Mouse (Mus musculus) layer of hippocampus, postnatal 36 days (tissue): ENCODE results near the gene St6galnac3. TPM values are rescaled to one million over a fixed set of nuclear protein-coding genes. Genes with fewer than 3 reads are reported as not detected.

ENCODE experiments used
- DNase-seq, 2 experiments: peaks; one replicate each; pipeline ENCODE4 v3.0.0; 2022
- total RNA-seq, 2 experiments: library from RNA; stranded (reverse); gene quantifications; 2 replicates each; pipeline ENCODE4 v1.2.3; 2021

St6galnac3 gene
- total RNA-seq, 2 experiments from 2014 or later = 25.2 to 28.9 TPM

- no peak for DNase-seq
Observed at GRCm38 (mm10) chr3:153689793-153690291, 35.1 kb downstream of the St6galnac3 start.

GRCm38 (mm10) chr3:153687896-153688295 lies 37.1 kb downstream of the St6galnac3 start:
- DNase-seq = no peak

GRCm38 (mm10) chr3:153684909-153685308 lies 40.1 kb downstream of the St6galnac3 start:
- no peak for DNase-seq

- DNase-seq = no peak
Observed at GRCm38 (mm10) chr3:153682303-153682702, 42.7 kb downstream of the St6galnac3 start.

GRCm38 (mm10) chr3:153681720-153682119 lies 43.3 kb downstream of the St6galnac3 start:
- DNase-seq = no peak

GRCm38 (mm10) chr3:153675832-153676231 lies 49.1 kb downstream of the St6galnac3 start:
- DNase-seq = no peak

- DNase-seq = no peak
Observed at GRCm38 (mm10) chr3:153675073-153675472, 49.9 kb downstream of the St6galnac3 start.

GRCm38 (mm10) chr3:153674359-153674758 lies 50.6 kb downstream of the St6galnac3 start:
- no peak for DNase-seq

GRCm38 (mm10) chr3:153673451-153673850 lies 51.5 kb downstream of the St6galnac3 start:
- no peak for DNase-seq

- DNase-seq = no peak
Observed at GRCm38 (mm10) chr3:153670953-153671674, 53.9 kb downstream of the St6galnac3 start.

- DNase-seq = no peak
Observed at GRCm38 (mm10) chr3:153669737-153670435, 55.1 kb downstream of the St6galnac3 start.

- no peak for DNase-seq
Observed at GRCm38 (mm10) chr3:153669329-153669728, 55.6 kb downstream of the St6galnac3 start.

- DNase-seq = no peak
Observed at GRCm38 (mm10) chr3:153668447-153669290, 56.3 kb downstream of the St6galnac3 start.

- DNase-seq = no peak
Observed at GRCm38 (mm10) chr3:153664696-153665095, 60.3 kb downstream of the St6galnac3 start.

- no peak for DNase-seq
Observed at GRCm38 (mm10) chr3:153663841-153664427, 61.0 kb downstream of the St6galnac3 start.

- DNase-seq = no peak
Observed at GRCm38 (mm10) chr3:153662796-153663195, 62.2 kb downstream of the St6galnac3 start.

GRCm38 (mm10) chr3:153661927-153662326 lies 63.0 kb downstream of the St6galnac3 start:
- DNase-seq = peak; percentile 52 to 56

GRCm38 (mm10) chr3:153659575-153660168 lies 65.3 kb downstream of the St6galnac3 start:
- DNase-seq = no peak

GRCm38 (mm10) chr3:153658051-153658777 lies 66.8 kb downstream of the St6galnac3 start:
- DNase-seq = peak in 1 of 2 experiments; percentile 1

GRCm38 (mm10) chr3:153655071-153655470 lies 69.9 kb downstream of the St6galnac3 start:
- DNase-seq = peak; percentile 60 to 68

- DNase-seq = no peak
Observed at GRCm38 (mm10) chr3:153652850-153653249, 72.1 kb downstream of the St6galnac3 start.
